Mouse (Mus musculus) erythroid progenitor cell, adult 5-6 weeks (primary cell): ENCODE data around the gene Rhog. TPM values are rescaled to one million over a fixed set of nuclear protein-coding genes. Genes with fewer than 3 reads are reported as not detected.
A peak's percentile ranks its signal among the peaks of the same experiment; 100 is the strongest.
"Not testable (repeated sequence)": the region's sequence is repeated elsewhere in the genome, so short reads cannot be mapped to it uniquely, and the experiment has no call there.

Experiments
- ATAC-seq: replicated peaks from 2 replicates; pipeline ENCODE4 v1.8.0; 2016; ENCODE audit warnings: moderate number of reproducible peaks, mild to moderate bottlenecking, moderate TSS enrichment, inconsistent platforms; ENCODE audit not compliant: poor library complexity, low FRiP score, severe bottlenecking
- total RNA-seq, 2 experiments: library from RNA; stranded (forward) in 1 of 2; stranded (reverse) in 1 of 2; fragments of 150-400 nt in 1 of 2; fragments of 186-747, 209-891 nt in 1 of 2; gene quantifications; 2 replicates each; pipeline versions ENCODE4 v1.2.3 to v1.2.4; 2015 to 2017; ENCODE audit warnings: low replicate concordance in 2 of 2

Rhog gene
- total RNA-seq (2015; ENCODE audit: low replicate concordance) (125 and 176 TPM in 2 replicates), total RNA-seq (2017; ENCODE audit: low replicate concordance) (27.1 and 35.6 TPM in 2 replicates)

DNA sequence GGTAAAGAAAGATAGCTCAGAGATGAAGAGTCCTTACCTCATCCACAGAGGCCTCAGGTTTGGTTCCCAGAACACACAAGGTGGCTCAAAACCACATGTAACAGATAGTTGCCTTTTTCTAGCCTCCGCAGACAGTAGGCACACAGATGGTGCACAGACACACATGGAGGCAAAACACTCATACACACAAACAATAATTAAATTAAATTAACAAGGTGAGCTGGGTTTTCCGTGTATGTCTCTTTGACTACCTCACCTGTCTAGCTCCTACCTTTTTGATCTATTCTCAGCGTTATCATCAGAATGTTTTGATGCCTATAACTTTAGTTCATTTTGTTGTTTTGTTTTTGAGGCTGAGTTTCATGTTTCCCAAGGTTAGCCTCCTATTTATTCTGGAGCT lies at the start of gene Rhog:
Gene Rhog (minus strand): TSS at position 101 of the 400 bp plus-strand sequence.
- no peak for ATAC-seq

DNA sequence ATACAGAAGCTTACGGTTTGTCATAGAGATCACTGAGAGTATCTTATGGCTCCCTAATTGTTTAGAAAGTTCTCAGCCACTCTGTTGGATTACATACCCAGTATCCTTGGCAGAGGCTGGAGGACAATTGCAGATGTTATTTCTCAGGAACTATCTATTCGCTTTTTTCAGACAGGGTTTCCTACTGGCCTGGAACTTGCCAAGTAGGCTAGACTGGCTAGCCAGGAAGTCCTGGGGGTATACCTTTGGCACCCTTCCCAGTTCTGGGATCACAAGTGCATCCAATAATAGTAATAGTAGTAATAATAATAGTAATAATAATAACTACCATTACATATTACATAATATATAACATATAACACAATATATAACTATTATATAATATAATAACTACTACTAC lies 49.7 kb upstream of the Rhog start:
- ATAC-seq, result no peak

DNA sequence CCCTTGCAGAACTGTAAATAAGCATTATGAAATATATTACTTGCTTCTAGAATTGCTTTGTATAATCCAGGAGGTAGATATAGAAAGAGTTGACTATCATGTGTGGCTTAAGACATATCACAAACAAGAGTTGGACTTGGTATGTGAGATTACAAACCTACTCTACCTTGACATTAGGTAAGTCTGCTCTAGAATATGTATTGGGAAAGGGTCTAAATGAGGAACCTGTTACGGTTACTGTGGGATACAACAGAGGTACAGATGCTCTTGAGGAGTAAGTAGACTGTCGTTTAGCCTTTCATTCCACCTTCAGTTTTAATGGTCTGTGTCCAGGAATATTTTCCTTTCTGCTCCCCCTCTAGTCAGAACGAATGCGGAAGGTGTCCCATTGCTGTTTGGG lies 46.6 kb upstream of the Rhog start:
- no peak for ATAC-seq

DNA sequence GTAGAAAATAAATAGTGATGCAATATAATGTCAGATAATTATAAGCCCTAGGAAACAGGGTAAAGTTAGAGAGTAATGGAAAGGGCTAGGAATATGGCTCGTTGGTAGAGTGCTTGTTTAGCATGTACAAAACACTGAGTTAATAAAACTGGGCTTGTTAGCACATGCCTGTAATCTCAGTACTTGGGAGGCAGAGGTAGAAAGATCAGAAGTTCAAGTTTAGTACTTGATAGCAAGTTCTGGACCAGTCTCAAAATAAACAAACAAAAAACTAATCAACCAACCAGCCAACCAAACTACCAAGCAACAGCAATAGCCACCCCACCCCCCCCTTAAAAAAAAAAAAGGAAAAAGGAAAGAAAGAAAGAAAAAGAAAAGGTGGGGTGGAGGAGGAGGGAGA lies 44.9 kb upstream of the Rhog start:
- ATAC-seq, result no peak

DNA sequence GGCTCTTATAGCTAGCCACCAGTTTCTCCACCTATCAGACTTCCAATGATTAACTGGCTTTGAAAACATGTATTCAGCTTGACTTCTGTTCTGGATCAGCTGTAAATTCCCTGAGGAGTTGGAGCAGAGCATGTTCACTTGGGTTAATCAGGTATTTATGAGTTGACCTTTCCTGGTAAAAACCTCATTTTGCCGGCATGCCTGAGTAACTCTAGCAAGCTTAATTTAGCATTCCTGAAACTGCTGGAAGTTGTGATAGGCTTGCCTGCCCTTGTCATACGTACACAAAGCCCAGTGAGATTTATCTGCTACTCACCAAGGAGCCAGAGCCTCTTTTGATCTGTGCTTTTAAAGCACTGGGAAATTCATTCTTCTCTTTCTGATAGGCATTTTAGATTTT lies 37.4 kb upstream of the Rhog start:
- no peak for ATAC-seq

DNA sequence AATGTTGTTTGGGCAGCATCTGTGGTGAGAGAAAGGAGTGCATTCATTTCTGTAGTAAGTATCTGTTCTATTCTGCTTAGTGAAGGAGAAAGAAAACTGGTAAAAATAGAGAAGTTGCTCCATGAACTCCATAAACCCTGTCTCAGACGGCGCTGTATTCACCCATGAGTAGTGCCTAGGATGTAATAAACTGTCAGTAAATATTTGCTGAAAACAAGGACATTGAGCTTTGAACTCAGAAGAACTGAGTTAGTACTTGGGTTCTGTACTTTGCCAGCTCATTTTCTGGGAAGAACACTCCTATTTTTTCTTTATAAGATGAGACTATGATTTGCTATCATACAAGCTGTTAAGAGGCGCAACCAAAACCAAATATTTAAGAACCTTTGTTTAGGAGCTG lies 36.4 kb upstream of the Rhog start:
- ATAC-seq, result no peak

DNA sequence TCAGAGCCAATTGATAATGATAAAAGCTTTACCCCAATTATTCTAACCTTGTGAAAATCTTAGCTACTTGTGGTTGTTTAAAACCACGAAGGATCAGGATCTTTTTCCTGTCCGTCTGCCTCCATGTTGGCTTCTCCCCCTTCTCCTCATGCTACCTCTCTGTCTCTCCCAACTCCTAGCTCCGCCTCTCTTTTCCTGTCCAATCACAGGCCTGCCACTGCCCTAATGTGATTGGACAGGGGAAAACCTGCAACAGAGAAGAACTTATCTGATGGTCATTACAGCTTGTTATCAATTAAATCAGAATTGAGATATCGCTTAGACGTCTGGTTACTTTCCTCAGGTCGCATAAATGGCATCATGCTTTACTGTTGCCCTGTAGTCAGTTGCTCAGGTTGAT lies 33.6 kb upstream of the Rhog start:
- ATAC-seq, result no peak

DNA sequence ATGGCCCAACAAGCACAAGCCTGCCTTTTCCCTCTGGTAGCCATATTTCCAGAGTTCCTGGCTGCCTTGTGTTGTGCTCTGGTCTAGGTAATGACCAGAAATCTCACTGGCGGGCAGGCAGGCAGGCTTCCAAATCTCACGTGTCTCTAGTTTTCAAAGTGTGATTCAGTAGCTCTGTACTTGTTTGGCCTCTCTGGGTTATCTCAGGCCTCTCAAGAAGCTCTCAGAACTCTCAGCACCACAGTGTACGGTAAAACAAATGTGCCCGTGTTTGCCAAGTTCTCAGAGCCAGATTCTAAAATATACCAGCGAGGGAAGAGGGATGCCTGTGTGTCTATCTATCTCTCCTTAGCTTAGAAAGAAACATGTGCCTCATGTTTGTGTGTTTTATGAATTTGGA lies 26.4 kb upstream of the Rhog start:
- ATAC-seq, result no peak

DNA sequence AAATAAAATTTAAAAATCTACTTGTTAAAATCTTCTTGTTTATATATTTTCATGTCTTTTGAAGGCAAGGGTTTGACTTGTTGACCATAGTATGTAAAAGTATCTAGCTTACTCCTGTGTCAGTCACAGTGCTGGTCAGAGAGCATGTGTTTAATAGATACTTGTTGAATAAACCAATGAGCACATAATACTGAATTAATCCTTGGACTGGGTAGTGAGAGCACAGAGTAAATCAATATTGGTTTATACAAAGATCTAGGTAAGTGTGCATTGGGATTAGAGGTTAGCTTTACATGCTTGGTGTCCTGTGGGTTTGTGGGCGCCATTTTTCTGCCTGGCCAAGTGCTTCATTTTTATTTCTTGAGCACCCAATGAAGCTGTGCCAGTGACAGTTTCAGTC lies 25.5 kb upstream of the Rhog start:
- no peak for ATAC-seq

DNA sequence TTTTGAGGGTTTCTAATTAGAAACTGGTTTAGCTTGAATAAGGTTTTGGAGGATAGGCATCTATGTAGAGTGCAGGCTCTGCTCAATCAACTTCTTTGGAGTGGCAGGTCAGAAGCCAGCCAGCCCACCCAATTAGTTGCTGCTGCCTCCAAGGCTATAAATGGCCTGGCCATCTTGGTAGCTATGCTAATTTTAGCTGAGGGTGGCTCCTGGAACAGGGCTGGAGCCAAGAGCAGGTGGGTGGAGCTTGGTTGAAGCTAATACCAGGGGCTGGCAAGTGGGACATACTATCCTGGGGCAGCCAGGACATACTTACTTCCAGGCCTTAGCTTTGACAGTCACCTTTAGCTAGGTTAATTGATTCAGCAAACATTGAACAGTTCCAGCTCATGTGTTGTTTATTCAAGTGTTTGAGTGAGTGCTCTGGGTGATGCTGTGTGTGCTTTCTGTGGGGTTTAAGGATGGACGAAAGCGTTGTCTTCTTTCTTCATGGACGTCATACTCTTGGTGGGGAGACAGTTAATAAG lies 16.6 kb upstream of the Rhog start:
- no peak for ATAC-seq

DNA sequence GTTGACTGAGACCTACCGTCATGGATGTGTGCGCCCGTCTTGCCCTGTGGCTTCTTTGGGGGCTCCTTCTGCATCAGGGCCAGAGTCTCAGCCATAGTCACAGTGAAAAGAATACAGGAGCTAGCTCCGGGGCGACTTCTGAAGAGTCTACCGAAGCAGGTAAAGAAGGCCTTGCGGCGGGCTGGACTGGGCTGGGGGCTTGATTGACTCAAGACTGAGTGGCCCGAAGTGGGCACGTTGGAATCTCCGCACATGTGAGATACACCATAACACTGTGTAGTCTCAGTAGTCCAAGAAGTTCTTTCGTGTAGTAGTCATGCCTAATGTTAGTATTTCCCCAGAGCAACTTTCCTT lies 12.5 kb upstream of the Rhog start:
- ATAC-seq, result no peak

DNA sequence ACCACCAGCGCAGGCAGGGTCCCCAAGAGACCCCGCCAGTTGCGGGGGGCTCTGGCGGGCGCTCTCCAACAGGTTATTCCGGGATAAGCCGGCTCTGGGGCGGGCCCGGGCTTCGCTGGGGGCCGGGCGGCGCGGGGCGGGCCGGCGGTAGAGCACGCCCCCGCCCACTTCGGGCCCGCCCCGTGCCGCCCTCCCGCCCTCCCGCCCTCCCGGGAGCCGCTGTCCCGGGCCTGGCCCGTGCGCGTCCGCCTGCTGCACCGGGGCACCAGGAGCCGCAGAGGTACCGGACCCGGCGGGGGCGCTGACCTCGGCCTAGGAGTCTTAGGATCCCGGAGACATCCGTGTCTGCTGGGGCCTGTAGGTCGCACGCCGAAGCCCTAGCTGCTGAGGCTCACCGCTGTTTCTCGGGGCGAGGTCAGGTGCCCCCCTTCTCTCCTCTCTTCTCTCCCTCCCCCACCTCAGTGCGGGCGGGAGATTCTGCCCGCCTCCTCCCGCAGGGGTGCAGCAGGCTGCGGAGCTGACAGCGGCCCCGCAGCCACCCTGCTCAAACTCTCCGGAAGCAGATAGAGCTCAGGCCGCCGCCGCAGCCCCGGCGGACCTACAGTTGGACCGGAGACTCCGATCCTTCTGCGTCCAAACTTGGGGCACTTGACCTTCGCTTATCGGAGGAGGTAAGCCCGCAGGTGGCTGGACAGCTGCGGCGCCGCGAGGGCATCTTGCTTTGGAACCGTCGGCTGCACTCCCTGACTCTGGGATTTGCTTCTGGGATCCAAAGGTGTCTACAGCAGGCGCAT lies 11.9 kb upstream of the Rhog start, which contains the start of gene Stim1:
Gene Stim1 (plus strand): TSS at position 206 of the 794 bp plus-strand sequence.
- ATAC-seq, result peak; percentile 47

DNA sequence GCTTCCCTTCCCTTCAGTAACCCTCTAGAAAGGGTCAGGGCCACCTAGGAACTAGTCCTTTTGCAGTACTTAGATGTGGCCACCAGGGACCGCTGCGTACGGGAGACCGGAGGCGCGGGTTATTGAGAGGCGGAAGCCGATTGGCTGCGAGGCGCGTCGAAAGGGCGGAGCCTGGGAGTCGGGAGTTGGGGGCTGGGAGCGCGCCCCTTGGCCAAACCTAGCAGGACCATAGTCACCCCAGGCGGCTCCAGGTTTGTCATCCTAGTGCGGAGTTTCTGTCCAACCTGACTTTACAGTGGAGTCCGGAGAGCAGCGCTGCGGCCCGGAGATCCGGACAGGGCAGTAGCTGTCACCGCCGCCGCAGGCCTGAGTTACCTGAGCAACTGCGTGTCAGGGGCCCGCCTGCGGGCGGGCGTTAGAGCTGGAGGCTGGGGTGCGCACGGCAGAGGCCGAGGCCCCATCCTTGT lies 11.3 kb upstream of the Rhog start:
- ATAC-seq, result peak; percentile 84

DNA sequence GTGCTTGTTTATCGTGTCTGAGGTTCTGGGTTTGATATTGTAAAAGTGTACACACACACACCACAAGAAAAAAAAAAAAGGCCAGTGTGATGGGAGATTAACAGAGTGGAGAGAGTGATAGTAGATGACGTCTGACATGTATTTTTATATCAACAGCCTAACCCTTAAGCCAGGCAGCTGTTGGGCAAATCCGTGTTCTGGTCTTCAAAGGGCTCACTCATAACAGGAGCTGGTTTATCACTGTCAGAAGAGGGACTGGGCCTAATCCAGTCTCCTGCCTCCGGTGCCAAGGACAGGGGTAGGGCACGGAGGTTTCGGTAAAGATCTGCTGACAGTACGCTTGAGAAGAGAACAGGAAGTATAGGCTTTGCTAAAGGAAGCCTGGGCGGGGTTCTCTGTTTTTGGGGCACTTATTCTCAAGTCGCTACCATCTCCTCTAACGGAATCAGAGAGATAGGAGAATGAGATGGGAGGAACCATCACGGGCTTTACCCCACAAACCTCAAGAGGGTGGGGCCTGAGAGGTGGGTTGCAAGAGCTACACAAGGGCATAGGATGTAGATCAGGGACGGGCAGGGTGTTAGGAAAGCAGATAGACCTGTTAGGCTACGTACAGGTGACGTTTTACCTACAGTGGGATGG lies 10.7 kb upstream of the Rhog start:
- ATAC-seq, result peak; percentile 51

DNA sequence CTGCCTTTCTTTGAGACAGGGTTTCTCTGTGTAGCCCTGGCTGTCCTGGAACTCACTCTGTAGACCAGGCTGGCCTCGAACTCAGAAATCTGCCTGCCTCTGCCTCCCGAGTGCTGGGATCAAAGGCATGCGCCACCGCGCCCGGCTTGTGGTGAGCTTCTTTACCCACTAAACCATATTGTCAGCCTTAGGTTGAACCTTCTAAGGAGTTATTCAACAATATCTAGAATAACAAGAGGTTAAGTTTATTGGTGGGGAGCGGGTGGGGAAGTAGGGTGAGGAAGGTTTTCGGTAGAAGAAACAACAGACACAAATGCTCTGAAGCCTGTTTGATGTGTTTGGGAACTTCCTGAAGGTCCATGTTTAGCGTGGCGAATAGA lies 10.2 kb upstream of the Rhog start:
- not testable (repeated sequence) for ATAC-seq

DNA sequence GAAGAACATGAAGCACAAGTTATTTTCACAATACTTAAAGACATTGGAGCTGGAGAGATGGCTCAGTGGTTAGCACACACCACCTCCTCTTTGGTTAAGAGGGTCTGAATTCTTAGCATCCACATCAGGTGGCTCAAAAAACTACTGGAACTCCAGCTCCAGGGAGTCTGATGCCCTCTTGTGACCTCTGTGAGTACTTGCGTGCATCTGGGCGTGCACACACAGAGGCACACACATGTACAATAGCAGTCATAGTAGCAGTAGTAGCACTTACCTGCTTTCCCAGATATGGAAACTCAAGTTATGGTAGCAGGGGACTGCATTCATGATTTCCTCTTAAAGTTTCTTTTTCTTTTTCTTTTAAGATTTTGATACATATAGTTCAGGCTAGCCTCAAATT lies 7.2 kb upstream of the Rhog start:
- no peak for ATAC-seq

DNA sequence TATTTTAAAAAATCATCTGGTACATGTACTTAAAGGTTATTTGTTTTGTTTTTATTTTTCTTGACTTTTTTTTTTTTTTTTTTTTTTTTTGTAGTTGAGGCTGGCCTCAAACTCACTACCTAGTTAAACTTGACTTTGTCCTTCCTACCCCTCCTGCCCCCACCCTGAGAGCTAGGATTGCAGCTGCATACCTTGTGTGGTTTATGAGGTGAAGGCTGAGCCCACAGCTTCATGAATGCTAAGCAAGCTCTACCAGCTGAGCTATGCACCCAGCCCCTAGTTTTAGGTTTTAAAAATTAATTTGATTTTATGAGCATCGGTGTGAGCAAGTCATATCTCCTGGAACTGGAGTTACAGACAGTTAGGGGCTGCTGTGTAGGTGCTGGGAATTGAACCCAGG lies 4.7 kb upstream of the Rhog start:
- ATAC-seq, result no peak

DNA sequence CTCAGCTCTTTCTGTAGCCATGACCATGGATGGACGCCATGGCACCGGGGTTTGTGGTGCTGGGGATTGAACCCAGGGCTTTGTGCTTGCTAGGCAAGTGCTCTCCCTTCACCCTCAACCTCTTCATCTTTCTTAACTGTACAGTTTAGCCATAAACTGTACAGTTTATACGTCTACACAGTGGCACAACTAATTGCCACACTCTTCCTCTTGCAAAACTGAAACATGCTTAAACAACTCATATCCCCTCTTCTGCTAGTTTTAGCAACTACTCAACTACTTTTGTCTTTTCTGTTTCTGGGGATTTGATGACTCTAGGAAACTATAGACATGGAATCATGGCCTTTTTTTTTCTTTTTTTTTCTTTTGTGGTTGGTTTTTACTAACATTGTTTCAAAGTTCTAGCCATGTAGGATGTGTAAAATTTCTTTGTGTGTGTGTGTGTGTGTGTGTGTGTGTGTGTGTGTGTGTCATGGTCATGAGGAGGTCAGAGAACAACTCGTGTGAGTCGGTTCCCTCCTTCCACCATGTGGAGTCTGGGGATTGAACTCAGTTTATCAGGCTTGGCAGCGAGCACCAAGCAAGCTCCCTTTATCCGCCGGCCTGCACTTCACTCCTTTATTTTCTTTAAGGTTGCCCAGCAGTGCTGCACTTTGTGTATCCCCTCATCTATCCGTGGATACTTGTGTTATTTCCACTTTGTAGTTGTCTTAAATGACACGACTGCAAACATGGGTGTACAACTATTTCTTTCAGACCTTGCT lies 4.0 kb upstream of the Rhog start:
- no peak for ATAC-seq

DNA sequence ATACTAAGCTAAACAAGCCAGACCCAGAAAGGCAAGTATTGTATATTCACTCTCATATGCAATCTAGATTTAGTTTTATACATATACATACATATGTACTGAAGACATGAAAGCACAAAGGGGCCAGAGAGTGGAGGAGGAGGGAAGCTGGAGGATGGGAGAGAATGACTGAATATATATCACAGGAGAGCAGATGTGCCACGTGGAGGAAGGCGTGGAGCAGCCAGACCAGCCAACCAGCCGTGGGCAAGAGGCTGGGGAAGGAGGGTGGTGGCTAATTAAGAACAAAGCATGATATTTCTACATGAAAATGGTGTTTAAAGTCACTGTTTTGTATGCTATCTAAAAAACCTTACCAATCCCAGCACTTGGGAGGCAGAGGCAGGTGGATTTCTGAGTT lies 2.9 kb upstream of the Rhog start:
- 0 out of 2 replicates have a peak, but pooled peaks have one; percentile 31 for ATAC-seq

DNA sequence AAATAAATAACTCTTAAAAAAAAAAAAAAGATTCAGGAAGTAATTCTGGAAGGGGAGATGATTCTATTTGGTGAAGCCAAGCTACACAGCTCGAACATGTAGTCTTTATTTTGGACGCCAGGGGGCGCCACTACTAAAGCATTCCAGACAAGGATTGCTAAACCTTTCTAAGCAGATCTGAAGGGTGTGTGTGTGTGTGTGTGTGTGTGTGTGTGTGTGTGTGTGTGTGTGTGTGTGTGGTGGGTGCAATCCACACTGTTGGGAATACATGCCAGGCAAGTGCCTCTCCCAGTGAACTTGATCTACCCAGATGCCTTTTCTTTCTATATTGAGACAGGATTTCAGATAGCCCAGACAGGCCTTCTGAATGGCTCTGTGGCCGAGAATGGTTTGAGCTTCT lies 2.3 kb upstream of the Rhog start:
- ATAC-seq, result peak; percentile 76
